Mouse (Mus musculus) spleen, adult 2 months (tissue): ENCODE measurements around the gene Serpina11.

Experiments
- CTCF ChIP-seq: fragments of 200-500 bp; IDR thresholded peaks from 2 replicates; pipeline ENCODE4 v1.5.1; 2011; ENCODE audit warnings: mild to moderate bottlenecking, inconsistent platforms; ENCODE audit not compliant: insufficient read depth, insufficient read length, insufficient replicate concordance; ENCODE audit errors: extremely low read depth
- POLR2A ChIP-seq: fragments of 200-500 bp; IDR thresholded peaks from 2 replicates; pipeline ENCODE4 v1.6.1; 2011; ENCODE audit warnings: low read depth, low read length, inconsistent platforms

DNA sequence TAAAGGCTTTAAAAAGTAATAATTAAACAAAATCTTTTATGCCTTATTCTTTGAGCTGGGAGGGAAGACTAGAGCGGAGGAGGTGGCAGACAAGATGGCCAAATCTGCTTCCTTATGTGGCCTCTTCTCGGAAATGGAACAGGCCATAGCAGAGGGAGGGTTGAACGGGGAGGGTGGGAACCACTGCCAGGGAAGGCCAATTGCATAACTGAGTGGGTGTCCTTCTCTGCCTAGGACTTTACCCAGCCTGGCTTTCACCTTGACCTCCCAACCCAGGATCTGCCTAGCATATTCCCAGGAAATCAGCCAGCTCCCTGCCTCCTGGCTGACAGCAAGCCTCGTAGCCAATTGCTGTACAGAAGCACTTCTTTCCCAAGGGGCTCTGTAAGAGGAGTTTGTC lies 26.5 kb downstream of the Serpina11 start:
- TF ChIP-seq CTCF (no peak), POLR2A (no peak)
